Mouse (Mus musculus) G1E (cell line): ENCODE data around the gene Crlf1. TPM values are rescaled to one million over a fixed set of nuclear protein-coding genes. Genes with fewer than 3 reads are reported as not detected.
A peak's percentile ranks its signal among the peaks of the same experiment; 100 is the strongest.
"Not testable (repeated sequence)": the region's sequence is repeated elsewhere in the genome, so short reads cannot be mapped to it uniquely, and the experiment has no call there.

Source experiments
- ATAC-seq: 2 replicates; pipeline ENCODE4 v1.8.0; 2016; ENCODE audit warnings: mild to moderate bottlenecking; ENCODE audit not compliant: insufficient number of reproducible peaks, poor library complexity, low FRiP score, severe bottlenecking; ENCODE audit errors: extremely low read depth
- DNase-seq: peaks from one replicate; pipeline ENCODE4 v3.0.0; 2012; ENCODE audit warnings: low spot score
- H3K27me3 ChIP-seq: 2 replicates; pipeline ENCODE4 v1.6.1; 2012; ENCODE audit warnings: mild to moderate bottlenecking, low read length, inconsistent platforms; ENCODE audit not compliant: insufficient read depth
- H3K36me3 ChIP-seq: replicated peaks from 2 replicates; pipeline ENCODE3; 2012; ENCODE audit warnings: mild to moderate bottlenecking, inconsistent platforms
- H3K4me1 ChIP-seq: 2 replicates; pipeline ENCODE4 v1.6.1; 2012; ENCODE audit warnings: low read depth, low read length, inconsistent platforms, mixed read lengths; ENCODE audit not compliant: insufficient read depth
- H3K4me3 ChIP-seq: 2 replicates; pipeline ENCODE4 v1.5.1; 2012; ENCODE audit warnings: low read depth, mild to moderate bottlenecking, inconsistent platforms, low read length, moderate library complexity, mixed read lengths
- H3K9me3 ChIP-seq: replicated peaks from 2 replicates; pipeline ENCODE4 v1.6.1; 2012; ENCODE audit warnings: inconsistent platforms
- CTCF ChIP-seq: IDR thresholded peaks from 2 replicates; pipeline ENCODE4 v1.5.1; 2012; ENCODE audit warnings: low read depth, low read length, inconsistent platforms, mixed read lengths
- GATA1 ChIP-seq: IDR thresholded peaks from 2 replicates; pipeline ENCODE4 v1.6.1; 2012; ENCODE audit warnings: borderline replicate concordance, low read length, inconsistent platforms, mixed read lengths
- GATA2 ChIP-seq: IDR thresholded peaks from 2 replicates; pipeline ENCODE4 v1.6.1; 2012; ENCODE audit warnings: low read depth, low read length, inconsistent platforms, borderline replicate concordance
- POLR2AphosphoS5 ChIP-seq: IDR thresholded peaks from 2 replicates; pipeline ENCODE4 v1.6.1; 2012; ENCODE audit warnings: low read depth, low read length, inconsistent platforms; ENCODE audit not compliant: insufficient replicate concordance
- TAL1 ChIP-seq: conservative IDR thresholded peaks from 2 replicates; pipeline ENCODE4 v1.6.1; 2012; ENCODE audit warnings: low read depth, low read length, inconsistent platforms, mixed read lengths
- polyA plus RNA-seq: library from polyadenylated mRNA; stranded (reverse); fragments of >175 nt; gene quantifications from 2 replicates; pipeline ENCODE4 v1.2.3, GENCODE M21; 2012
- total RNA-seq, 2 experiments: library from RNA; stranded (forward) in 1 of 2; stranded (reverse) in 1 of 2; fragments of 200-1000 nt in 1 of 2; fragments of >200 nt in 1 of 2; fragmentation: Nextera tagmentation in 1 of 2; gene quantifications; 2 replicates each; pipeline ENCODE4 v1.2.3; 2014 to 2017

Crlf1 gene
- total and polyA plus RNA-seq, 3 experiments, result not detected

DNA sequence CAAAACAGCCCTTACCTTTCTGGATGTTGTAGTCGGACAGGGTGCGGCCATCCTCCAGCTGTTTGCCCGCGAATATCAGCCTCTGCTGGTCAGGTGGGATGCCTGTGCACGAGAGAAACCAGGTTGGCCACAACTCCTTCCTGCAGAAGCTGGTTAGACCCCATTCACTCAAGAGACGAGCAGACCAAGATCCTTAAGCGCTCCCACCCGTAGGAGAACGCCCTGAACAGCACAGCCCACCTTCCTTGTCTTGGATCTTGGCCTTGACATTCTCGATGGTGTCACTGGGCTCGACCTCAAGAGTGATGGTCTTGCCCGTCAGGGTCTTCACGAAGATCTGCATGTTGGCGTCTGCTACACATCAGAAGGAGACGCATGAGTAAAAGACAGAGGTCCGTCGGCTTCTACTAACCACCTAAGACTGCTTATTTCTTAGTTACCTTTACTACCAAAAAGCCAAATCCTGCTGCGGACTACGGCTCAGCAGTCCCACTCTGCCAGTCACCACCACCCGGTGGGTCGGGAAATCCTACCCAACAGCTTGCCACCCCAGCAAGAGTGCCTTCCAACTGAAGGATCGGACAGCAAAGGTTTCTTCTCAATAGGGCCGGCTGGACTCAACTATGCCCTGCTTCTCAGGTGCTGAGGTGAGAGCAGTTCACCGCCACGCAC is 16.5 kb downstream of the Crlf1 start:
- ATAC-seq, result no peak
- peaks cover 69% of the 10 kb centered on the region for H3K4me1 ChIP-seq
- TF ChIP-seq TAL1 (no peak), POLR2AphosphoS5 (peak; percentile 57; the same call in 1 of the 2 replicates), GATA1 (no peak), CTCF (no peak), GATA2 (no peak)
- no peaks in the 10 kb centered on the region for H3K27me3 ChIP-seq
- DNase-seq, result no peak
- peak overlapping the region; percentile 92 for H3K4me3 ChIP-seq
- no peaks in the 10 kb centered on the region for H3K9me3 ChIP-seq
- H3K36me3 ChIP-seq, result peaks cover 71% of the 10 kb centered on the region

DNA sequence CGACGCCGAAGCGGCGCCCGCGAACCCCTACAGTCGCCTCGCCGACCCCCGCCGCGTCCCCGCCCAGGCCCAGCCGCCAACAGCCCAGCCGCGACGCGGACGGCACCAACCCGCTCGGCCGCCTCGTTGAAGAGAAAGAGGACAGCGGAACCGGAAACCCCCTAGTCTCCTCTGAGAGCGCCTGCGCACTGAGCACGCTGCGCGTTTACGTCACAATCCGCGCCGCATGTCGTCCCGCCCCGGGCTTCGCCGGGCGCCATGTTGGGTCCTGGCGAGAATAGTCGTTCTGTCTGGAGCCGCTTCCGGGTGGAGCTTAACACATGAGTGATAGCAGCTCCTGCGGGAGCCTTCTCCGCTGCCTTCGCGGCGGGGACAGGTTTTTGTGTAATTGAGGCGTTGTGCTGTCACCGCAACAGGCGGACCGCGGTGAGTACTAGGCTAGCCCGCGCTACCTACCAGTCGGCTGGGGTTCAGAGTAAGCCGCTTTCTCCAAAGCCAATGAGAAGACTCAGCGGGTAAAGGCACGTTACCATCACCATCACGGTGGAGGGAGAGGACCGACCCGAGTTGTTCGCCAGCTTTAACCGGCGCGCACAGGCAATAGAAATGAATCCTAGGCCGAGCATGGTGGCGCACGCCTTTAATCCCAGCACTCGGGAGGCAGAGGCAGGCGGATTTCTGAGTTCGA is 17.4 kb downstream of the Crlf1 start, which contains the start of gene Uba52:
Uba52 (minus strand) TSS at position 574 of the 688 bp plus-strand sequence.
- peaks cover 66% of the 10 kb centered on the region for H3K4me1 ChIP-seq
- ATAC-seq (peak; percentile 46), DNase-seq (peak; percentile 89)
- TF ChIP-seq POLR2AphosphoS5 (no peak), TAL1 (no peak), CTCF (no peak), GATA1 (no peak), GATA2 (no peak)
- H3K9me3 ChIP-seq, result no peaks in the 10 kb centered on the region
- peak within 1 kb of the TSS; percentile 92 for H3K4me3 ChIP-seq
- peaks cover 71% of the 10 kb centered on the region for H3K36me3 ChIP-seq
- H3K27me3 ChIP-seq, result no peaks in the 10 kb centered on the region

DNA sequence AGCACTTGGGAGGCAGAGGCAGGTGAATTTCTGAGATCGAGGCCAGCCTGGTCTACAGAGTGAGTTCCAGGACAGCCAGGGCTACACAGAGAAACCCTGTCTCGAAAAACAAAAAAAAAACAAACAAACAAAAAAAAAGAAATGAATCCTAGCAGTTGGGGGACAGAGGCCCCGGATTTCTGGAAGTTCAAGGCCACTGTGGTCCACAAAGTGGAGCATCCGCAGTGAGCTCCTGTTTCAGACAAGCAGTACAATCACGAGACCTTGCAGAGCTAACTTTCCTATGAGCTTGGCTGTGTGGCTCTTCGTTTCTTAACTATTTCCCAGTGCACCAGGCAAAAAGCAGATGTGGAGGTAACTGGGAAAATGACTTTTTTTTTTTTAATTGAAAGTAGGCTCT is 18.2 kb downstream of the Crlf1 start:
- H3K4me1 ChIP-seq, result peaks cover 61% of the 10 kb centered on the region
- not testable (repeated sequence) for H3K9me3 ChIP-seq, ATAC-seq, H3K27me3 ChIP-seq, DNase-seq
- H3K36me3 ChIP-seq, result peaks cover 73% of the 10 kb centered on the region
- H3K4me3 ChIP-seq, result peak overlapping the region; percentile 92

GRCm38 (mm10) chr8:70511770-70512169 is 18.8 kb downstream of the Crlf1 start:
- no peak for ATAC-seq
- no peak for DNase-seq

DNA sequence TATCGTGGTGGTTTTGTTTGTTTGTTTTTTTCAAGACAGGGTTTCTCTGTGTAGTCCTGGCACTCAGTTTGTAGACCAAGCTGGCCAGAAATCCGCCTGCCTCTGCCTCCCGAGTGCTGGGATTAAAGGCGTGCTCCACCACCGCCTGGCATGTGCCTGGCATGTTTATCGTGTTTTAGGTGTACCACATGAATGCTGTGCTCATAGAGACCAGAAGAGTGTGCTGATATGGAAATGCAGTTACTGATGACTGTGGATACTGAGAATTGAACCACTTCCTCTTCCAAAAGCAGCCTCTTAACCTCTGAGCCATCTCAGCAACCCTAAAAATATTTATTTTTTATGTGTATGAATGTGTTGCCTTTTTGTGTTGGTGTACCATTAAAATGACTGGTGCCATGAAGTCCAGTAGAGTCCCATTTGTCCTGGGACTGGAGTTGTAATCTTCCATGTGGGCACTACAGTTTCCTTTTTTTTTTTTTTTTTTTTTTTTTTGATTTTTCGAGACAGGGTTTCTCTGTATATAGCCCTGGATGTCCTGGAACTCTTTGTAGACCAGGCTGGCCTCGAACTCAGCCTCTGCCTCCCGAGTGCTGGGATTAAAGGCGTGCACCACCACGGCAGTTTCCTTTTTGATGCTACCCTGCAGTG is 19.4 kb downstream of the Crlf1 start:
- TF ChIP-seq GATA1 (no peak), CTCF (no peak), TAL1 (0 out of 2 replicates have a peak, but pooled peaks have one; percentile 16)
- DNase-seq (no peak), ATAC-seq (no peak)
- Histone ChIP-seq H3K27me3 (no peaks in the 10 kb centered on the region), H3K4me1 (peaks cover 60% of the 10 kb centered on the region), H3K36me3 (peaks cover 78% of the 10 kb centered on the region), H3K9me3 (no peaks in the 10 kb centered on the region), H3K4me3 (peak overlapping the region; percentile 47; the same call in 1 of the 2 replicates)

More at GRCm38 (mm10) chr8:70511770-70512169, 18.8 kb downstream of the Crlf1 start:
- H3K4me3 ChIP-seq, result peak overlapping the region; percentile 3; the same call in 1 of the 2 replicates
- H3K27me3 ChIP-seq, result no peaks in the 10 kb centered on the region
- peaks cover 79% of the 10 kb centered on the region for H3K36me3 ChIP-seq
- TF ChIP-seq POLR2AphosphoS5, result peak; percentile 71; the same call in 1 of the 2 replicates
- no peak for TF ChIP-seq GATA1
- no peak for TF ChIP-seq CTCF
- no peak for TF ChIP-seq TAL1
- no peak for TF ChIP-seq GATA2
- H3K4me1 ChIP-seq, result peaks cover 65% of the 10 kb centered on the region
- no peaks in the 10 kb centered on the region for H3K9me3 ChIP-seq

GRCm38 (mm10) chr8:70513441-70513840 is 20.5 kb downstream of the Crlf1 start:
- DNase-seq (no peak), ATAC-seq (no peak)
- peaks cover 62% of the 10 kb centered on the region for H3K4me1 ChIP-seq
- H3K36me3 ChIP-seq, result peaks cover 78% of the 10 kb centered on the region
- no peak overlapping the region for H3K4me3 ChIP-seq
- no peaks in the 10 kb centered on the region for H3K9me3 ChIP-seq
- TF ChIP-seq GATA1 (no peak), GATA2 (no peak), CTCF (no peak), TAL1 (no peak), POLR2AphosphoS5 (no peak)
- H3K27me3 ChIP-seq, result no peaks in the 10 kb centered on the region
